Mouse (Mus musculus) liver, postnatal 0 days (tissue): ENCODE results near the gene Rwdd3.

ENCODE experiments used
- CTCF ChIP-seq: sonication (generic); IDR thresholded peaks from 2 replicates; pipeline ENCODE4 v1.5.1; 2016; ENCODE audit warnings: antibody characterized with exemption, low read depth
- EP300 ChIP-seq: IDR thresholded peaks from 2 replicates; pipeline ENCODE4 v1.6.1; 2016; ENCODE audit warnings: antibody characterized with exemption, low read depth, mild to moderate bottlenecking

- TF ChIP-seq CTCF (no peak), EP300 (no peak)
Measured at GRCm38 (mm10) chr3:121159566-121159965, 11.9 kb downstream of the Rwdd3 start.
